Mouse (Mus musculus) mouse trophoblast stem cell (cell line): ENCODE measurements at regions not wholly inside any gene's neighbourhood (a gene's known extent, or its start where the extent isn't known, plus 50 kb on each side); places are given as distances from the start of the nearest gene placed in this dataset.
"Not testable (repeated sequence)": the region's sequence is repeated elsewhere in the genome, so short reads cannot be mapped to it uniquely, and the experiment has no call there.

Experiments
- in situ Hi-C, 2 experiments: fragments of 300-500 bp; cut with MseI, MboI; formaldehyde crosslinking; loops; 2 replicates in 1 of 2; 3 replicates in 1 of 2; pipeline ENCODE4 v1.15.1; 2025

GRCm38 (mm10) chr3:79002173-79002848 is 284.0 kb downstream of the Rapgef2 start:
- in situ Hi-C loops: no loop called here

GRCm38 (mm10) chr3:79001754-79002153 is 284.6 kb downstream of the Rapgef2 start:
- in situ Hi-C loops: no loop called here

GRCm38 (mm10) chr3:79000293-79000692 is 286.0 kb downstream of the Rapgef2 start:
- in situ Hi-C loops: no loop called here

- in situ Hi-C loops: no loop called here
Measured at GRCm38 (mm10) chr3:78999803-79000202, 286.5 kb downstream of the Rapgef2 start.

- in situ Hi-C loops: no loop called here
Measured at GRCm38 (mm10) chr3:78988120-78988519, 298.2 kb downstream of the Rapgef2 start.

GRCm38 (mm10) chr3:78986726-78987125 is 299.6 kb downstream of the Rapgef2 start:
- in situ Hi-C loops: no loop called here

- in situ Hi-C loops: no loop called here
Measured at GRCm38 (mm10) chr3:78981057-78981456, 305.3 kb downstream of the Rapgef2 start.

GRCm38 (mm10) chr3:78978781-78979180 is 307.5 kb downstream of the Rapgef2 start:
- in situ Hi-C loops: no loop called here

GRCm38 (mm10) chr3:78966683-78967549 is 319.4 kb downstream of the Rapgef2 start:
- in situ Hi-C loops: loop anchor here in 1 of 2 experiments (25.0 kb wide), 2 partner anchors 145 to 495 kb away; no protein-coding TSS in a partner anchor

GRCm38 (mm10) chr3:78964231-78964858 is 322.0 kb downstream of the Rapgef2 start:
- in situ Hi-C loops: loop anchor here in 1 of 2 experiments (25.0 kb wide), 2 partner anchors 148 to 498 kb away; no protein-coding TSS in a partner anchor

GRCm38 (mm10) chr3:78958781-78959180 is 327.5 kb downstream of the Rapgef2 start:
- in situ Hi-C loops: loop anchor here (5.0 to 25.0 kb wide), 5 partner anchors 146 to 504 kb away; no protein-coding TSS in a partner anchor

GRCm38 (mm10) chr3:78955364-78955763 is 331.0 kb downstream of the Rapgef2 start:
- in situ Hi-C loops: loop anchor here (5.0 to 25.0 kb wide), 5 partner anchors 149 to 507 kb away; no protein-coding TSS in a partner anchor

- in situ Hi-C loops: not testable (repeated sequence)
Measured at GRCm38 (mm10) chr3:78949385-78949784, 336.9 kb downstream of the Rapgef2 start.

GRCm38 (mm10) chr3:78948700-78949099 is 337.6 kb downstream of the Rapgef2 start:
- in situ Hi-C loops: no loop called here

GRCm38 (mm10) chr3:78948171-78948570 is 338.1 kb downstream of the Rapgef2 start:
- in situ Hi-C loops: no loop called here

- in situ Hi-C loops: no loop called here
Measured at GRCm38 (mm10) chr3:78947183-78947582, 339.1 kb downstream of the Rapgef2 start.

- in situ Hi-C loops: no loop called here
Measured at GRCm38 (mm10) chr3:78944185-78944584, 342.1 kb downstream of the Rapgef2 start.

GRCm38 (mm10) chr3:78932975-78933374 is 353.3 kb downstream of the Rapgef2 start:
- in situ Hi-C loops: no loop called here

GRCm38 (mm10) chr3:78919850-78920249 is 366.5 kb downstream of the Rapgef2 start:
- in situ Hi-C loops: no loop called here

GRCm38 (mm10) chr3:78919407-78919806 is 366.9 kb downstream of the Rapgef2 start:
- in situ Hi-C loops: no loop called here

GRCm38 (mm10) chr3:78908196-78908844 is 378.0 kb downstream of the Rapgef2 start:
- in situ Hi-C loops: no loop called here
